Mouse (Mus musculus): Measurements from ENCODE around the gene Atcay. TPM values are rescaled to one million over a fixed set of nuclear protein-coding genes. Genes with fewer than 3 reads are reported as not detected.

Gene Atcay
- polyA plus RNA-seq, 1 experiment from 2014 or later, result 95.3 TPM

DNA sequence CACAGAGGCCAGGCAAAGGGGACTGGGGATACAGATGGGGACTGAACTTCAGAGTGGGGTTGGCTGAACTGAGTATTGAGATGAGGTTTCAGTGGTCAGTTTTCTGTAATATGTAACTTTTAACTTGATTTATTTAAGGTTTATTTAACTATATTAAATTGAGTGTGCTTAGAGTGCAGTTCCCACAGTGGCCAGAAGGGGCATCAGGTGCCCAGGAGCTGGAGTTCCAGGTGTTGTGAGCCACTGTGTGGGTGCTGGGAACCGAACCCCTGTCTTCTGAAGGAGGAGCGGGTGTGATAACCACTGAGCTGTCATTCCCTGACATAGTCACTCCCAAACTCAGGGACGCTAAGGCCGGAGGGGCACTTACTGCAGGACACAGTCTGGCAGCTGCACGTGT, 20.5 kb downstream of the Atcay start:
- no peaks in the 10 kb centered on the region for H3K9me3 ChIP-seq
- no peak overlapping the region for H3K4me2 ChIP-seq
- 98% methylated on average over 5 of the region's 5 CpGs for WGBS
- ATAC-seq (replicated peaks), result no peak
- no peaks in the 10 kb centered on the region for H3K4me1 ChIP-seq
- no peak overlapping the region for H3K27ac ChIP-seq
- H3K4me3 ChIP-seq, result no peak overlapping the region
- no peak overlapping the region for H3K9ac ChIP-seq
- no peaks in the 10 kb centered on the region for H3K27me3 ChIP-seq (replicated peaks)
- peaks cover 79% of the 10 kb centered on the region for H3K36me3 ChIP-seq (replicated peaks)

- Histone ChIP-seq H3K4me1 (no peaks in the 10 kb centered on the region), H3K27ac (0 out of 2 replicates have a peak overlapping the region, but pooled peaks have one; percentile 27), H3K9me3 (no peaks in the 10 kb centered on the region), H3K36me3 (replicated peaks) (peaks cover 26% of the 10 kb centered on the region), H3K27me3 (replicated peaks) (no peaks in the 10 kb centered on the region), H3K4me3 (no peak overlapping the region), H3K9ac (no peak overlapping the region), H3K4me2 (no peak overlapping the region)
- 0 out of 2 replicates have a peak, but pooled peaks have one; percentile 1 for ATAC-seq (replicated peaks)
- WGBS, result 64% methylated on average over 4 of the region's 4 CpGs
These were observed 26.5 kb downstream of the Atcay start for GRCm38 (mm10) chr10:81204137-81204536.

GRCm38 (mm10) chr10:81202978-81203720, 27.5 kb downstream of the Atcay start:
- no peaks in the 10 kb centered on the region for H3K27me3 ChIP-seq (replicated peaks)
- ATAC-seq (replicated peaks), result peak; percentile 29; the same call in 1 of the 2 replicates
- H3K4me1 ChIP-seq, result no peaks in the 10 kb centered on the region
- no peak overlapping the region for H3K27ac ChIP-seq
- no peak overlapping the region for H3K9ac ChIP-seq
- H3K9me3 ChIP-seq, result no peaks in the 10 kb centered on the region
- H3K36me3 ChIP-seq (replicated peaks), result peaks cover 18% of the 10 kb centered on the region
- WGBS, result 71% methylated on average over 8 of the region's 8 CpGs
- no peak overlapping the region for H3K4me2 ChIP-seq
- no peak overlapping the region for H3K4me3 ChIP-seq

GRCm38 (mm10) chr10:81201807-81202758, 28.6 kb downstream of the Atcay start, which contains the start of gene Nmrk2:
TSS of gene Nmrk2 (minus strand) at chr10:81202051.
- H3K27me3 ChIP-seq (replicated peaks), result peaks cover 1% of the 10 kb centered on the region; the same call in 1 of the 2 replicates
- no peak within 1 kb of the TSS for H3K4me2 ChIP-seq
- 65% methylated on average over 12 of the region's 13 CpGs for WGBS
- no peaks in the 10 kb centered on the region for H3K9me3 ChIP-seq
- H3K4me1 ChIP-seq, result no peaks in the 10 kb centered on the region
- no peak within 1 kb of the TSS for H3K4me3 ChIP-seq
- no peak within 1 kb of the TSS for H3K27ac ChIP-seq
- peaks cover 8% of the 10 kb centered on the region; the same call in 1 of the 2 replicates for H3K36me3 ChIP-seq (replicated peaks)
- H3K9ac ChIP-seq, result no peak within 1 kb of the TSS
- no peak for ATAC-seq (replicated peaks)

DNA sequence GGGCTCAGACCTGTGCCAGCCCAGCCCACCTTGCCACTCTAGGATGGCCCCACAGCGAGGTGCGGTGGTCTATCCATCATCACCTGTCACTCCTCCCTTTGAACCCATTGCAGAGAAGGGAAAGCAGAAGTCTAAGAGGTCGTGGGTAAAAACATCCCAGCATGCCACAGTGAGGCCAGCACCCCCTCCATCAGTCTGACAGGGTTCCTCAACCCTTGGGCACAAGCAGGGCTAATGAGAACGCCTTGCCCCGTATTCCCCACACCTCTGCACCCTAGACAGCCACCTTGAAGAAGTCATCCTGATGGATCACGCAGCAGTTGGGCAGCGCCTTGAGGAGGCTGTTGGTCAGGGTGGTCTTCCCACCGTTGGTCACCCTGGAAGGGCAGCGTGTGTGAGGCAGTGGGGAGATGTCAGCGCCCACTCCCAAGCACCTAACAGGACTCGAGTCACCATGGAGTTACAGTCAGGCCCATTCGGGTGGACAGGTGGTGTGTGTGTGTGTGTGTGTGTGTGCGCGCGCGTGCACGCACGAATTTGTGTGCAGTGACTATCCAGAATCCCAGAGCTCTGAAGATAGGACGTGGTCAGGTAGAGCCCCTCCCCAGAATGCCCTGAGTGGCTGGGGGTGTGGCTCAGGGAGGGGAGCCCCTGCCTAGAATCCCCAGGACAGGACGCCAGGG, 29.9 kb downstream of the Atcay start:
- Histone ChIP-seq H3K9me3 (no peaks in the 10 kb centered on the region), H3K9ac (no peak overlapping the region), H3K36me3 (replicated peaks) (no peaks in the 10 kb centered on the region), H3K4me2 (no peak overlapping the region), H3K4me1 (no peaks in the 10 kb centered on the region), H3K27me3 (replicated peaks) (peaks cover 14% of the 10 kb centered on the region), H3K4me3 (no peak overlapping the region), H3K27ac (no peak overlapping the region)
- ATAC-seq (replicated peaks), result no peak
- WGBS, result 78% methylated on average over 20 of the region's 20 CpGs

- Histone ChIP-seq H3K27me3 (replicated peaks) (peaks cover 20% of the 10 kb centered on the region), H3K4me2 (no peak overlapping the region), H3K9ac (no peak overlapping the region), H3K27ac (no peak overlapping the region), H3K4me1 (no peaks in the 10 kb centered on the region), H3K4me3 (no peak overlapping the region), H3K36me3 (replicated peaks) (no peaks in the 10 kb centered on the region), H3K9me3 (no peaks in the 10 kb centered on the region)
- WGBS, result 85% methylated on average over 13 of the region's 13 CpGs
- no peak for ATAC-seq (replicated peaks)
These were observed 30.5 kb downstream of the Atcay start for GRCm38 (mm10) chr10:81200141-81200540.

GRCm38 (mm10) chr10:81198990-81199389, 31.6 kb downstream of the Atcay start:
- Histone ChIP-seq H3K4me2 (no peak overlapping the region), H3K36me3 (replicated peaks) (no peaks in the 10 kb centered on the region), H3K27ac (no peak overlapping the region), H3K9ac (no peak overlapping the region), H3K4me3 (no peak overlapping the region), H3K27me3 (replicated peaks) (peaks cover 22% of the 10 kb centered on the region), H3K9me3 (no peaks in the 10 kb centered on the region), H3K4me1 (no peaks in the 10 kb centered on the region)
- WGBS, result 89% methylated on average over 6 of the region's 6 CpGs
- no peak for ATAC-seq (replicated peaks)

DNA sequence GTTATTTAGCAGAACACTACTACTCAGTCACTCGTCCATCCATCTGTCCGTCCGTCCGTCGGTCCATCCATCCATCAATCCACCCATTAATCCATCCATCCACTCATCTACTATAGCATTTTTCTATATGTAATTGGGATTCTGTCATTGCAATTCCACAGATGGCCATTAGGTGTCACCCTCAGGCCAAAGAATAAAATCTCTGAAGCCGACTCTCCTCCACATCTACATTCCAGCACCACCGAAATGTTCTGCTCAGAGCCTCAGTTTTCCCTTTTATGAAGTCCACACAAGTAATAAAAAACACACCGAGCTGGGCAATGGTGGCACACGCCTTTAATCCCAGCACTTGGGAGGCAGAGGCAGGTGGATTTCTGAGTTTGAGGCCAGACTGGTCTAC, 32.4 kb downstream of the Atcay start:
- Histone ChIP-seq H3K27me3 (replicated peaks) (peaks cover 22% of the 10 kb centered on the region), H3K4me2 (no peak overlapping the region), H3K4me3 (no peak overlapping the region), H3K27ac (no peak overlapping the region), H3K4me1 (peaks cover 3% of the 10 kb centered on the region), H3K9ac (no peak overlapping the region), H3K9me3 (no peaks in the 10 kb centered on the region), H3K36me3 (replicated peaks) (no peaks in the 10 kb centered on the region)
- WGBS, result 0% methylated on average over 9 of the region's 9 CpGs
- ATAC-seq (replicated peaks), result no peak

DNA sequence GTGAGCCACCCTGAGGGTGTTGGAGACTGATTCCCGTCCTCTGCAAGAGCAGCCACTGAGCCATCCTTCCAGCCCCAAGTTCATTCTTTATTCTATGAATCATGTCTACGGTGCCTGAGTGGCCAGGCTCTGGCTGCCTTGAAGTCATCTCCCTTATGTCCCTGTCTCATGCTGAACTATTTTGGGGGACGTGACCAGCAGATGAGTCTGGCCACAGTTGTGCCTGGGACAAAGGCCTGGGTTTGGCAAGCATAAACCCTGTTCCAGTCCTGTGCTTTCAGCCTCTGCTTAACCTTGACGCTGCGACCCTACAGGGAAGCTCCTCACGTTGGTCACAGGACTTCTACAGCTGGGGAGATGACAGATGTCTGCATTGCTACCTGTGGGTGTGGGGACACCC, 33.3 kb downstream of the Atcay start:
- no peak for ATAC-seq (replicated peaks)
- H3K9ac ChIP-seq, result no peak overlapping the region
- H3K9me3 ChIP-seq, result no peaks in the 10 kb centered on the region
- H3K27ac ChIP-seq, result no peak overlapping the region
- H3K4me3 ChIP-seq, result no peak overlapping the region
- WGBS, result 51% methylated on average over 6 of the region's 6 CpGs
- peaks cover 22% of the 10 kb centered on the region for H3K27me3 ChIP-seq (replicated peaks)
- H3K36me3 ChIP-seq (replicated peaks), result no peaks in the 10 kb centered on the region
- H3K4me2 ChIP-seq, result no peak overlapping the region
- H3K4me1 ChIP-seq, result peaks cover 6% of the 10 kb centered on the region

DNA sequence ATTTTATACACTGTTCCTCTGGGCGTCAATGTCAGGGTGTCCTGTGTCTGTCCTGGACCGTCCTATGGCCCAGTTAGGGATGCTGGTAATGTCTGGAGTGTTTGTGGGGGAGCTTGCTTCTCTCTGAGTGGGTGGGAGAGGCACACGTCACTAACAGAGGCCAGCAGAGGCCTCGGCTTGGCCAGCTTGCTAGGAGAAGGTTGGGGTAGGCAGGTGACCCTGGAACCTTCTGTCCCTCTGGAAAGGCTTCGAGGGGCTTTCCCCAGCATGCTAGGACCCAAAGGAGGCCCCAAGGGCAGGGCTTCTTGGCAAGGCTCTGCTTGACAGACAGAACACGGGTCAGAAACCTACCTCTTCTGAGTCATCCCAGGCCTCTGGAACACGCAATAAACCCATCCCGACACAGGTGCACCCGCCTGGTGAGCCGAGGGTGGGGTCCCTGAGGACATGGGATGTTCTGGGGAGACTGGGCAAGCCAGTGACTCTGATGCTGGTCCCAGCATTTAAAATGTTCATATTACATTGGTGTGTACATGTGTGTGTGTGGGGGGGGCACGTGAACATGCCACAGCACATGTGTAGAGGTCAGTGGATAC, 34.1 kb downstream of the Atcay start:
- Histone ChIP-seq H3K27me3 (replicated peaks) (peaks cover 22% of the 10 kb centered on the region), H3K27ac (no peak overlapping the region)

DNA sequence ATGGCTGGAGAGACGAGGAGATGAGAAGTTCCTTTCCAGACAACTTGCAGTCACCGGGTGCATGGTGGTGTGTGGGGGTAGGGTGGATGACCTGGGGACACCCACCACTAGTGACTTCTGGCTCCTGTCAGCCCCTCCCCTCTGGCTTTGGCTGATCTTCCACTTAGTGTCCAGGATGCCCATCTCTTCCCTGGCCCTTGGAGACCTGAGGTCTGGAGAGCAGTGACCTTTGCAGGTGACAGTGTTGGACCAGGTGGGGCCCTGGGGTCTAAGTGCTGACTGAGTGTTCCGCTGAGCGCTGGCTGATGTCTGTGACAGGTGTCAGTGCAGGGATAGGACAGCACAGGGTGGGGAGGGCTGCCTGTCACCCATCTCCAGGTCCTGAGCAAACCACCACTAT, 35.3 kb downstream of the Atcay start:
- no peak overlapping the region for H3K4me2 ChIP-seq
- H3K9ac ChIP-seq, result no peak overlapping the region
- H3K36me3 ChIP-seq (replicated peaks), result peaks cover 7% of the 10 kb centered on the region; the same call in 1 of the 2 replicates
- H3K9me3 ChIP-seq, result no peaks in the 10 kb centered on the region
- peaks cover 22% of the 10 kb centered on the region for H3K27me3 ChIP-seq (replicated peaks)
- H3K4me3 ChIP-seq, result no peak overlapping the region
- 73% methylated on average over 4 of the region's 4 CpGs for WGBS
- no peak overlapping the region for H3K27ac ChIP-seq
- H3K4me1 ChIP-seq, result peaks cover 18% of the 10 kb centered on the region
- ATAC-seq (replicated peaks), result no peak

More for the DNA sequence above, 34.1 kb downstream of the Atcay start:
- Histone ChIP-seq H3K4me1 (peaks cover 13% of the 10 kb centered on the region), H3K9ac (no peak overlapping the region), H3K4me3 (no peak overlapping the region), H3K36me3 (replicated peaks) (no peaks in the 10 kb centered on the region), H3K4me2 (no peak overlapping the region), H3K9me3 (no peaks in the 10 kb centered on the region)
- 71% methylated on average over 11 of the region's 11 CpGs for WGBS
- no peak for ATAC-seq (replicated peaks)
